Mouse (Mus musculus): Measurements from ENCODE around the gene Rimbp2.

- TF ChIP-seq CTCF (IDR thresholded peaks at IDR 0.05; ENCODE audit: insufficient read depth, low read length), result no peak
- TF ChIP-seq POLR2A (IDR thresholded peaks at IDR 0.05; ENCODE audit: borderline replicate concordance, extremely low read depth, low read depth, low read length), result no peak
These were observed 92.4 kb downstream of the Rimbp2 start for GRCm38 (mm10) chr5:128860907-128861306.

All from lung, adult 2 months (tissue).